Mouse (Mus musculus) liver, embryonic 14.5 days (tissue): ENCODE measurements around the gene Tbc1d20. TPM values are rescaled to one million over a fixed set of nuclear protein-coding genes. Genes with fewer than 3 reads are reported as not detected.

Source experiments
- ATAC-seq: fragments of 200-750 bp; cut with Nextera tagmentation; 2 replicates; pipeline ENCODE4 v1.8.0; 2017; ENCODE audit warnings: moderate number of reproducible peaks, mild to moderate bottlenecking, moderate library complexity; ENCODE audit not compliant: insufficient read depth
- DNase-seq, 3 experiments: peaks; one replicate each; pipeline ENCODE4 v3.0.0-alpha.2; 2012 to 2013; ENCODE audit warnings: low read depth in 3 of 3, low spot score in 3 of 3
- H3K27ac ChIP-seq: fragments of 300-500 bp; sonication (generic); 2 replicates; pipeline ENCODE4 v1.5.1; 2014; ENCODE audit warnings: moderate library complexity, mild to moderate bottlenecking, control low read depth, inconsistent platforms
- H3K27me3 ChIP-seq: fragments of 300-500 bp; sonication (generic); 2 replicates; pipeline ENCODE4 v1.6.1; 2014; ENCODE audit warnings: mild to moderate bottlenecking, low read length, moderate library complexity; ENCODE audit not compliant: control insufficient read depth, insufficient read depth
- H3K36me3 ChIP-seq: fragments of 300-500 bp; sonication (generic); replicated peaks from 2 replicates; pipeline ENCODE4 v1.6.1; 2014; ENCODE audit warnings: low read depth; ENCODE audit not compliant: control insufficient read depth, insufficient read depth
- H3K4me1 ChIP-seq, 2 experiments: fragments of 200-500 bp in 1 of 2; fragments of 300-500 bp in 1 of 2; sonication (generic) in 1 of 2; replicated peaks; 2 replicates each; pipeline ENCODE4 v1.6.1; 2012 to 2014; ENCODE audit warnings: antibody characterized with exemption in 1 of 2, inconsistent platforms in 1 of 2, low read length in 1 of 2; ENCODE audit not compliant: control insufficient read depth in 2 of 2, insufficient read depth in 2 of 2
- H3K4me2 ChIP-seq: fragments of 300-500 bp; sonication (generic); 2 replicates; pipeline ENCODE4 v1.6.1; 2014; ENCODE audit warnings: low read depth, mild to moderate bottlenecking, control low read depth, moderate library complexity
- H3K4me3 ChIP-seq, 2 experiments: fragments of 200-500 bp in 1 of 2; fragments of 300-500 bp in 1 of 2; sonication (generic) in 1 of 2; 2 replicates each; pipeline ENCODE4 v1.5.1; 2012 to 2014; ENCODE audit warnings: low read depth in 2 of 2, low read length in 2 of 2, mild to moderate bottlenecking in 2 of 2, control low read depth in 1 of 2, inconsistent platforms in 1 of 2, moderate library complexity in 1 of 2; ENCODE audit not compliant: insufficient read depth in 1 of 2
- H3K9ac ChIP-seq: fragments of 300-500 bp; sonication (generic); replicated peaks from 2 replicates; pipeline ENCODE4 v1.6.1; 2014; ENCODE audit warnings: mild to moderate bottlenecking, control low read depth, moderate library complexity
- H3K9me3 ChIP-seq: fragments of 300-500 bp; sonication (generic); 2 replicates; pipeline ENCODE4 v1.6.1; 2016; ENCODE audit warnings: low read length, mixed read lengths; ENCODE audit not compliant: control insufficient read depth
- CTCF ChIP-seq: IDR thresholded peaks from 2 replicates; pipeline ENCODE4 v1.5.1; 2016; ENCODE audit warnings: antibody characterized with exemption, low read depth, control low read depth
- EP300 ChIP-seq: IDR thresholded peaks from 2 replicates; pipeline ENCODE4 v1.6.1; 2016; ENCODE audit warnings: antibody characterized with exemption, low read depth
- WGBS: fragments of 180-500 bp; shearing (Covaris S2); extraction: QIAGEN DNeasy Blood & Tissue Kit; methylation state at CpG from one replicate; pipeline ENCODE4 v1.1.7; 2014; ENCODE audit not compliant: insufficient replicate concordance; 5-methylcytosine and 5-hydroxymethylcytosine counted together
- polyA plus RNA-seq, 2 experiments: library from polyadenylated mRNA; depleted of rRNA in 1 of 2; stranded (reverse) in 1 of 2; unstranded in 1 of 2; fragments of >200 nt; fragmentation: Nextera tagmentation in 1 of 2; extraction: Ambion mirVana in 1 of 2; gene quantifications; 2 replicates each; pipeline versions ENCODE4 v1.2.1 to v1.2.3; 2012 to 2014

The Tbc1d20 gene
- polyA plus RNA-seq, 2 experiments: 5.3 to 9.5 TPM

DNA sequence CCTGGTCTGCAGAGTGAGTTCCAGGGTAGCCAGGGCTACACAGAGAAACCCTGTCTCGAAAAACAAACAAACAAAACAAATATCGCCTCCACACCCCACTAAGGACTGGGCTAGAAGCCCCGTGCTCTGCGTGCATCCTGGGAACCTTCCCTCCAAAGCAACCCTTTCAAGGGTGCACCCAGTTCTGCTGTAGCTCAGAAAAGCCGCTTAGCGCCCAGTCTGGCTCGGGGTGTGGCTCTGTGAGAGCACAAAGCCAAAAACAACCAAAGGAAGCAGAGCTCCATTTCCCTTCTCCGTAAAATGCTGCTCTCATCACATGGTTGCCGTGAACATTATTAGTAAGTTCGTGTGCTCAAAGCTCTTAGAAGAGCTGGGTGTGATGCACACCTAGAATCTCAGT lies 50.7 kb downstream of the Tbc1d20 start:
- TF ChIP-seq EP300: no peak
- TF ChIP-seq CTCF: no peak
- Histone ChIP-seq H3K4me1 (peaks cover 15 to 36% of the 10 kb centered on the region in 2 experiments), H3K27ac (no peak overlapping the region), H3K36me3 (no peaks in the 10 kb centered on the region), H3K9ac (no peak overlapping the region; the same call in 1 of the 2 replicates), H3K4me3 (peak overlapping the region; percentile 52 to 66; a peak in 3 of 4 replicates), H3K9me3 (no peaks in the 10 kb centered on the region), H3K4me2 (peak overlapping the region; percentile 71), H3K27me3 (no peaks in the 10 kb centered on the region)
- ATAC-seq (no peak), DNase-seq (no peak)
- WGBS: 17% methylated on average over 10 of the region's 10 CpGs

DNA sequence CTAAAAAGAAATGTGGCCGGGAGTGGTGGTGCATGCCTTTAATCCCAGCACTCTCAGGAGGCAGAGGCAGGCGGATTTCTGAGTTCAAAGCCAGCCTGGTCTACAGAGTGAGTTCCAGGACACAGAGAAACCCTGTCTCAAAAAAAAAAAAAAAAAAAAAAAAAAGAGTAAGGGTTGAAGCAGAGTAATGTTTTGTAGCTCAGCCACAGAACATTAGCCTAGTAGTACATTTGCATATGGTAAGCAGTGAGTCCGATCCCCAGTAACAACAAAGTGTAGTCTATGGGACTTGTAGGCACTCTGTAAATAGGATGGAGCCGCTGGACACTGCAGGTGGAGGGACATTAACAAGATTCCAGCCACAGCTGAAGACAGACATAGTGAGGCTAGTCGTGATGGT lies 51.3 kb downstream of the Tbc1d20 start:
- 73% methylated on average over 5 of the region's 5 CpGs for WGBS
- Histone ChIP-seq H3K4me2 (no peak overlapping the region), H3K36me3 (no peaks in the 10 kb centered on the region), H3K9ac (no peak overlapping the region), H3K27ac (no peak overlapping the region), H3K4me1 (peaks cover 16 to 41% of the 10 kb centered on the region in 2 experiments), H3K4me3 (no peak overlapping the region), H3K9me3 (no peaks in the 10 kb centered on the region), H3K27me3 (no peaks in the 10 kb centered on the region)
- TF ChIP-seq CTCF (no peak), EP300 (no peak)
- DNase-seq (no peak), ATAC-seq (no peak)

DNA sequence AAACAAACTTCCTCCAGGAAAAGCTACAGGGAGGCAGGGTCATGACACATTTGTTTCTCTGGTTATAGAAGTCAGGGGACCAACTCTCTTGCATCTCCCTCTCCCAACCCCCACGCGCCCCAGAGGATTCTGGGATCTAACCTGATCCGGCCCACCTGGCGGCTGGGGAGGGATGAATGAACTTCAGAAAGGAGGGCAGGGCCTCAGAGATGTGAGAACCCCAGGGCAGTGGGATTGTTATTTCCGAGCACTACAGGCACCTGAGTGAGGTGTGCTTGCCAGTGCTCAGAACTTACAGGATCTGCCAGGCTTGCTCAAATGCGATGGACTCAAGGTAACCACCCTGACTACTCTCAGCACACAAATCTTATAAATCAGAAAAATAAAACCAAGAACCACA lies 51.8 kb downstream of the Tbc1d20 start:
- ATAC-seq: no peak
- no peak for TF ChIP-seq EP300
- no peak for TF ChIP-seq CTCF

DNA sequence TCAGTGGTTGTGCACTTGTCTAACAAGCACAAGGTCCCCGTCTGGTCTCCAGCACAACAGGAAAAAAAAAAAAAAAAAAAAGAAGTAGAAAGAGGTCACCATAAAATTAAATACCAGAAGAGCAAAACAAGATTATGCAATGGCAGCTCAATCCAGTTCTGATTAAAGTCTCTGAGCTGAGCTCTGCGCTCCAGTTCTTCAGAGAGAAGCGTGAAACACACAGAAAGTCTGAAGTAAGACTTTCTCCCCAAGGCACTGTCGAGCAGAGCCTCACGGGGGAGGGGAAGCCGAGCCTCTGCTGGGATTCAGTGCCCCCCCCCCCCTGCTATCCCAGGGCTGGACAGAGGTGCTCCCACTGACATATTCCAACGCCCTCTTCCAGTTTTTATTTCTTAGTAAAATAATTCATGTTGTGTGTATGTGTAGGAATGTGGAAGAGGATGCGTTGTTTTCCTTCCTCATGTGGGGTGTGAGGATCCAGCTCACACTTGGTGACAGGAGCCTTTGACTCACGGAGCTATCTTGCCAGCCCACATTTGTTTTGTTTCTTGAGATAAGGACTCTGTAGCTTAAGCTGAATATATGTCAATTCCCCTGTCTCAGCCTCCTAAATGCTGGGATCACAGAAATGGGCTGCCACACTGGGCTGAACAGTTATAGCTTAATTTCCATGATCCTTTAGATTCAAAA lies 53.3 kb downstream of the Tbc1d20 start:
- Histone ChIP-seq H3K9me3 (no peaks in the 10 kb centered on the region), H3K4me2 (peak overlapping the region; percentile 66), H3K9ac (peak overlapping the region; percentile 62), H3K4me3 (peak overlapping the region in 1 of 2 experiments; percentile 35; a peak in 2 of 4 replicates), H3K27ac (peak overlapping the region; percentile 85), H3K4me1 (peaks cover 18 to 44% of the 10 kb centered on the region in 2 experiments), H3K36me3 (no peaks in the 10 kb centered on the region), H3K27me3 (no peaks in the 10 kb centered on the region)
- TF ChIP-seq EP300 (peak; percentile 78), CTCF (no peak)
- ATAC-seq: peak; percentile 82
- WGBS: 11% methylated on average over 9 of the region's 9 CpGs
- DNase-seq: peak; percentile 80 to 87 (median 84)

More for the DNA sequence above, 51.8 kb downstream of the Tbc1d20 start:
- WGBS: 80% methylated on average over 6 of the region's 6 CpGs
- Histone ChIP-seq H3K4me3 (no peak overlapping the region), H3K36me3 (no peaks in the 10 kb centered on the region), H3K4me1 (peaks cover 18 to 44% of the 10 kb centered on the region in 2 experiments), H3K27ac (no peak overlapping the region), H3K4me2 (no peak overlapping the region), H3K27me3 (no peaks in the 10 kb centered on the region), H3K9me3 (no peaks in the 10 kb centered on the region), H3K9ac (no peak overlapping the region)
- DNase-seq: no peak

DNA sequence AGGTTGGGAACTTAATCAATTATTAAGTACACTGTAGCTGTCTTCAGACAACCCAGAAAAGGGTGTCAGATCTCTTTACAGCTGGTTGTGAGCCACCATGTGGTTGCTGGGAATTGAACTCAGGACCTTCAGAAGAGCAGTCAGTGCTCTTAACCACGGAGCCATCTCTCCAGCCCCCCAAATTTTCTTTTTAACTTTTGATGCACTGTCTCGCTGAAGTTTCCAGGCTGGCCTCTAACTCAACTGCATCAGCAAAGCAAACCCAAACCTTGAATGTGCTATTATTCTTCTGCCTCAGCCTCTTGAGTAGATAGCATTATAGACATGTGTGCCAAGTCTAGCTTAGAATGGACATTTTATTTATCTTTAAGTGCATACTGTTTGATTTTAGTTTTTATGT lies 54.1 kb downstream of the Tbc1d20 start:
- TF ChIP-seq CTCF: no peak
- no peak for TF ChIP-seq EP300
- H3K4me2 ChIP-seq: no peak overlapping the region
- ATAC-seq: no peak

More for the DNA sequence above, 54.1 kb downstream of the Tbc1d20 start:
- no peaks in the 10 kb centered on the region for H3K36me3 ChIP-seq
- no peak overlapping the region for H3K9ac ChIP-seq
- H3K27ac ChIP-seq: peak overlapping the region; percentile 85
- 61% methylated on average over 2 of the region's 2 CpGs for WGBS
- no peak overlapping the region for H3K4me3 ChIP-seq
- no peaks in the 10 kb centered on the region for H3K27me3 ChIP-seq
- no peak for DNase-seq
- peaks cover 18 to 44% of the 10 kb centered on the region in 2 experiments for H3K4me1 ChIP-seq
- H3K9me3 ChIP-seq: no peaks in the 10 kb centered on the region
